Comparison of ENCODE assay signal across 9 mouse cellular contexts in the genomic region with DNA sequence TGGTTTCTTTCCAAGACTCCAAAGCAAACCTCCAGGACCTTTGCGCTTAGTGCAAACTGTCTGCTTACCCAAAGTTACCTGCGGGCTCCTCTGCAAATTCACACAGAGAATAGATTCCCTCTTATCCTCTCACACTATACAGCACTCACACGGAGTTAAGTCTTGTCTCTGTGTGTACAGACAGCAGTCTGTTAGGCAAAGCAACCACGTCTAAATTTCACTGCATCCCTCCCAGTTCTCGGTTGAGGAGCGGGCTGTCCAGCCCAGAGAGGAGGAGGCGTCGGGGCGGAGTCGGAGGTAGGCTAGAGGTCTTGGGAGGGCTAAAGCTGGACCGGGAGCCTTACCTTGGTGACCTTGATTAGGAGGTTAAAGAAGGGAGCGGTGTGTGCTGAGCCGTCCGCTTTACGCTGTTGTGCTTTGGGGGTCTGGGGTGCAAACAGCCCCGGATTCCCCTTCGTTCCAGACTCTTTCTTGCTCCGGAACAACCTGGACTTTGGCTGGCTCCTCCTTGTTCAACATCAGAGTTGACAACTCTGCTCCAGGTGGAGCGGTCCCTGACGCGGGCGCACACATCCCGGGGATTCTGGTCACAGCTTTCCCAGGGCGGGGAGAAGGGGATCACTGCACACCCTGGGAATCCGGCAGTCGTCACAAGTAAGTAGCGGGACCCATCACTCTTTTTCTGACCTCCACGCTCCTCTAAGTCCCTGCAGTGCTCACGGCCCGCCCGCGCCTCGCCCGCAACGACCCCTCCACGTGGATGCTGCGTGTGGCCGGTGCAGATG. TPM values are rescaled to one million over a fixed set of nuclear protein-coding genes. Genes with fewer than 3 reads are reported as not detected.
DNase-seq lines count a peak whose midpoint lies in the region; ATAC-seq and TF ChIP-seq lines count a peak whose summit lies in the region.
"Had no signal": no experiment of that assay in that cellular context is flagged by ENCODE, and none has a peak within 500 bp of the region (broad histone marks: within the 10 kb centered on the region; RNA-seq: fewer than 3 reads in every experiment).

No protein-coding gene starts in this region.

- 7% methylated on average over 38 of the region's 38 CpGs for WGBS in heart, embryonic 12.5 days
- WGBS in embryonic facial prominence, embryonic 10.5 days: 8% methylated on average over 38 of the region's 38 CpGs
- WGBS in intestine, embryonic 15.5 days: 8% methylated on average over 38 of the region's 38 CpGs
- WGBS in midbrain, postnatal 0 days: 7% methylated on average over 38 of the region's 38 CpGs

- TF ChIP-seq CTCF in midbrain, postnatal 0 days (IDR thresholded peaks at IDR 0.05): no peak

- no peak for DNase-seq in heart, adult 9 months (ENCODE audit: low spot score in 2 of 2)
- DNase-seq in embryonic facial prominence, embryonic 10.5 days (ENCODE audit: low spot score): peak; percentile 26
- DNase-seq in midbrain, postnatal 0 days (ENCODE audit: low spot score): no peak
- no peak for DNase-seq in B cell, adult 2 months
- DNase-seq in cerebellum, adult 11 months: no peak
- DNase-seq in thymus, postnatal 36 days: no peak

- peak overlapping the region; percentile 65 for H3K4me2 ChIP-seq in heart, embryonic 12.5 days
- H3K4me2 ChIP-seq in intestine, embryonic 15.5 days (replicated peaks): peak overlapping the region; percentile 69
- H3K4me2 ChIP-seq in midbrain, postnatal 0 days (ENCODE audit: low read depth, low read length, poor library complexity, severe bottlenecking): peak overlapping the region; percentile 50

- peaks cover 5% of the 10 kb centered on the region; the same call in 1 of the 2 replicates for H3K4me1 ChIP-seq in heart, embryonic 12.5 days (replicated peaks)
- H3K4me1 ChIP-seq in embryonic facial prominence, embryonic 10.5 days: peaks cover 13% of the 10 kb centered on the region
- peaks cover 8% of the 10 kb centered on the region; the same call in 1 of the 2 replicates for H3K4me1 ChIP-seq in intestine, embryonic 15.5 days (replicated peaks)
- H3K4me1 ChIP-seq in midbrain, postnatal 0 days (ENCODE audit: insufficient read depth, low read length): no peaks in the 10 kb centered on the region; the same call in 1 of the 2 replicates

- ATAC-seq in heart, embryonic 12.5 days (ENCODE audit: insufficient number of reproducible peaks, low FRiP score): 0 out of 2 replicates have a peak, but pooled peaks have one; percentile 15
- 0 out of 2 replicates have a peak, but pooled peaks have one; percentile 6 for ATAC-seq in intestine, embryonic 15.5 days
- no peak for ATAC-seq in midbrain, postnatal 0 days (ENCODE audit: low FRiP score)

- H3K27ac ChIP-seq in heart, embryonic 12.5 days (ENCODE audit: poor library complexity, severe bottlenecking): no peak overlapping the region
- no peak overlapping the region for H3K27ac ChIP-seq in embryonic facial prominence, embryonic 10.5 days (replicated peaks)
- no peak overlapping the region for H3K27ac ChIP-seq in intestine, embryonic 15.5 days
- no peak overlapping the region for H3K27ac ChIP-seq in midbrain, postnatal 0 days (ENCODE audit: low read depth, low read length)

- peak overlapping the region; percentile 29; the same call in 1 of the 2 replicates for H3K9ac ChIP-seq in heart, embryonic 12.5 days
- H3K9ac ChIP-seq in intestine, embryonic 15.5 days: no peak overlapping the region
- H3K9ac ChIP-seq in midbrain, postnatal 0 days (replicated peaks; ENCODE audit: low read length, poor library complexity, severe bottlenecking): no peak overlapping the region

- H3K9me3 ChIP-seq in heart, embryonic 12.5 days (replicated peaks): no peaks in the 10 kb centered on the region
- H3K9me3 ChIP-seq in embryonic facial prominence, embryonic 10.5 days: no peaks in the 10 kb centered on the region
- H3K9me3 ChIP-seq in intestine, embryonic 15.5 days: no peaks in the 10 kb centered on the region
- no peaks in the 10 kb centered on the region for H3K9me3 ChIP-seq in midbrain, postnatal 0 days (ENCODE audit: low read length)

- peak overlapping the region; percentile 33 for H3K4me3 ChIP-seq in heart, embryonic 12.5 days
- peak overlapping the region; percentile 37 for H3K4me3 ChIP-seq in embryonic facial prominence, embryonic 10.5 days
- H3K4me3 ChIP-seq in intestine, embryonic 15.5 days (replicated peaks): peak overlapping the region; percentile 30
- H3K4me3 ChIP-seq in midbrain, postnatal 0 days (ENCODE audit: low read depth, low read length): peak overlapping the region; percentile 28

- H3K36me3 ChIP-seq in heart, embryonic 12.5 days: no peaks in the 10 kb centered on the region
- no peaks in the 10 kb centered on the region for H3K36me3 ChIP-seq in embryonic facial prominence, embryonic 10.5 days (replicated peaks)
- H3K36me3 ChIP-seq in intestine, embryonic 15.5 days: no peaks in the 10 kb centered on the region
- H3K36me3 ChIP-seq in midbrain, postnatal 0 days (ENCODE audit: insufficient read depth, low read length): no peaks in the 10 kb centered on the region

- H3K27me3 ChIP-seq in heart, embryonic 12.5 days (replicated peaks): peaks cover 49% of the 10 kb centered on the region
- peaks cover 63% of the 10 kb centered on the region for H3K27me3 ChIP-seq in embryonic facial prominence, embryonic 10.5 days (replicated peaks; ENCODE audit: low read depth, poor library complexity, severe bottlenecking)
- H3K27me3 ChIP-seq in intestine, embryonic 15.5 days (replicated peaks): peaks cover 14% of the 10 kb centered on the region
- peaks cover 23% of the 10 kb centered on the region for H3K27me3 ChIP-seq in midbrain, postnatal 0 days (ENCODE audit: insufficient read depth, low read length)

RNA-seq across cellular contexts. Expression of gene Sgcg, which starts 16.3 kb away (rescaled TPM):
- 6.6 and 6.7 TPM in 2 replicates for polyA plus RNA-seq in heart, embryonic 12.5 days (2016; fragmentation: Nextera tagmentation; extraction: Ambion mirVana)
- not detected in 2 replicates for polyA plus RNA-seq in embryonic facial prominence, embryonic 10.5 days (2016; fragmentation: Nextera tagmentation; extraction: Ambion mirVana)
- 0.78 and 0.79 TPM in 2 replicates for polyA plus RNA-seq in intestine, embryonic 15.5 days (2015; fragmentation: Nextera tagmentation; extraction: Ambion mirVana)
- total RNA-seq in midbrain, postnatal 0 days (2014; rRNA removed): 0.11 TPM in 1 of 2 replicates, not detected in the other
- polyA plus RNA-seq in midbrain, postnatal 0 days (2015; fragmentation: Nextera tagmentation; extraction: Ambion mirVana): 0.18 and 0.36 TPM in 2 replicates

RNA-seq across cellular contexts. Expression of gene Arl11, which starts 34.9 kb away (rescaled TPM):
- polyA plus RNA-seq in heart, embryonic 12.5 days (2016; fragmentation: Nextera tagmentation; extraction: Ambion mirVana): 0.37 and 0.89 TPM in 2 replicates
- 0.30 and 0.36 TPM in 2 replicates for polyA plus RNA-seq in embryonic facial prominence, embryonic 10.5 days (2016; fragmentation: Nextera tagmentation; extraction: Ambion mirVana)
- polyA plus RNA-seq in intestine, embryonic 15.5 days (2015; fragmentation: Nextera tagmentation; extraction: Ambion mirVana): 0.78 and 1.1 TPM in 2 replicates
- total RNA-seq in midbrain, postnatal 0 days (2014; rRNA removed): 0.14 TPM in 1 of 2 replicates, not detected in the other
- polyA plus RNA-seq in midbrain, postnatal 0 days (2015; fragmentation: Nextera tagmentation; extraction: Ambion mirVana): 0.55 and 0.63 TPM in 2 replicates
- polyA plus RNA-seq: C2C12 had no signal
